Mouse (Mus musculus): ENCODE data around the gene Afap1l2. TPM values are rescaled to one million over a fixed set of nuclear protein-coding genes. Genes with fewer than 3 reads are reported as not detected.

Afap1l2 gene
- polyA plus RNA-seq (2015; fragmentation: Nextera tagmentation; extraction: Ambion mirVana): 2.7 and 2.8 TPM in 2 replicates

DNA sequence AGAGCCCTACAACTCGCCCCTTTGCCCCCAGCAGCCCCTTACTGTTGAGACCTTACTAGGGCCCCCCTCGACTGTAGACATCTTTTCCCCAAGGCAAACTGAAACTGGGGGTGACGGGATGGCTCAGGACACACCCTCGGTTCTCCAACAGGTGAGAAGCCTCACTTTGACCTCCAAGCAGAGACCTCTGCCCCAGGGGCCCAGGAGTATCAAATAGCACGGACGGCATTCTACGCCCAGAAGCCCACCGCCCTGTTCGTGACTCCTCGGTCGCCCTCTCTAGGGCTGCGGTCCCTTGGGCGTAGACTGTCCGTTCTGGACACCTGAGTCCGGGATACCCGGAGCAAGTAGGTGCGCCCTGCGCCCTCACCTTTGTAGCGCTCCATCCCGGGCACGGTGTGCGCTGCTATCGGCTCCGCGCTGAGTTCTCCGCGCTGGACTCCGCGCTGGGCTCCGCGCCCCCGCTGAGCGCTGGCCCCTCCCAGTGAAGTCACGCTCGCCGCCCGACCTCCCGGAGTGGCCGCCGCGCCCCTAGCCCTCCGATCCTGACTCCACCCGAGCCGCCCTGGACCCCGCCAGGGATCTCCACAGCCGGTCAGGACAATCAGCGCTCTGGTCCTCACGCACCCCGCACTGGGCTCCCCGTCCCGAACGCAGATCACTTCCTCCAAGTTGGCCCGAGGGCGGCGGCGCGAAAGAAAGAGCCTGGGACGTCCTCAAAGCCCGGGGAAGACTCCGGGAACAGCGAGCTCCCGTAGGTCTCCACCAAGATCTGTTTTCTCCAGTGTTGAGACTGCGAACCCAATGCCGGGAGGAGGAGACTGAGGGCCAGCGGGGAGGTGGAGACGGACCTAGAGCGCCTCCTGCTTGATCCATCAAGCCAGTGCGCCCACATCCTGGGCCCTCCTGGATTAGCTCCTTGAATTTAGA is at the start of gene Afap1l2:
Gene Afap1l2 (minus strand): TSS at position 448 of the 930 bp plus-strand sequence.
- Histone ChIP-seq H3K27ac (no peak within 1 kb of the TSS), H3K36me3 (ENCODE audit: poor library complexity, severe bottlenecking) (no peaks in the 10 kb centered on the region), H3K4me3 (peak within 1 kb of the TSS; percentile 46), H3K27me3 (peaks cover 39% of the 10 kb centered on the region), H3K9ac (peak within 1 kb of the TSS; percentile 61), H3K4me2 (peak within 1 kb of the TSS; percentile 79), H3K9me3 (replicated peaks) (no peaks in the 10 kb centered on the region), H3K4me1 (peaks cover 22% of the 10 kb centered on the region)
- 2% methylated on average over 68 of the region's 68 CpGs for WGBS
- ATAC-seq: peak; percentile 51

DNA sequence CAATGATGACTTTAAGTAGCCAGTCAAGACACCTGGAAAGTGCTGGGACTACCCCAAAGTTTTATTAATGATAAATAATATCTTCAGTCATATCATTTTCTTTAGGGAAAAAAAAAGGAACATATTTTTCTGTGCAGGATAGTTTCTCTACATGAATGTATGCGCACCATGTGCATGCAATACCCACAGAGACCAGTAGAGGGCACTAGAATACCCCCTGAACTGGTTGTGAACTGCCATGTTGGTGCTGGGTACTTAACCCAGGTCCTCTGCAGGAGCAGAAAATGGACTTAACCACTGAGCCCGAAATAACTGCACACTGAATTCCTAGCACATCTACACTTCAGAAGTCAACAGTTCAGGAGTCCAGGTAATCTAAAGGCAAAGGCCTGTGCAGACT is 49.5 kb upstream of the Afap1l2 start:
- 95% methylated on average over 2 of the region's 2 CpGs for WGBS
- ATAC-seq: no peak

DNA sequence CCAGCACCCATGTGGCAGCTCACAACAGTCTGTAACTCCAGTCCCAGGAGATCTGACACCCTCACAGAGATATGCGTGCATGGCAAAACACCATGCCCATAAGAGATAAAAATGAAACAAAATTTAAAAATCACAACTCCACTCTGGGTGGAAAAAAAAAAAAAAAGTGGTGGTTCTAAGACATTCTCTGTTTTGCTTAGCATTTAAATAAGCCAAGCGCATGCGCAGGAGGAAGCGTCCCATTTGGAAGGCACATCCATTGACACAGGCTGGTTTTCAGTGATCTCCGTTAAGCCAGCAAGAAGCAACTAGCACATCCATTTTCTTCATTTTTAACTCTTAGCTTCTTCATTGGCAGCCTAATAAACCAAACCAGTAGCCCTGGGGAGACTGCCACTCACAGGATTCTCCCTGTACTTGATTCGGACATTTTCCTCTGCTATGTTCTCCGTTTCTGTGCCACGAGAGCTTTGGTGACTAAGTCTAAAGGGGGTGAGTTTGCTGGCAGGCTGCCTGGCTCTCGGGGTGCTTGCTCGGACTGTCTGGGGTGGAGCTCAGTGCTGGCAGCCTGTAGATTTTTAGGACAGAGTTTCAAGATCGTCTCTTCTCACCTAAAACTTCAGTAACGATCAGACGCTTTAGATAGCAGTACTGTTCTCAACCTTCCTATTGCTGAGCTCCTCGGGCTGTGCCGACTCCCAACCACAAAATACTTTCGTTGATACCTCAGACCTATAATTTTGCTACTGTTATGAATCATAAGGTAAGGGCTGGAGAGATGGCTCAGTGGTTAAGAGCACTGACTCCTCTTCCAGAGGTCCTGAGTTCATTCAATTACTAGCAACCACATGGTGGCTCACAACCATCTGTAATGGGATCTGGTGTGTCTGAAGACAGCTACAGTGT is 47.4 kb upstream of the Afap1l2 start:
- Histone ChIP-seq H3K27ac (no peak overlapping the region), H3K4me3 (no peak overlapping the region), H3K9ac (no peak overlapping the region), H3K4me2 (no peak overlapping the region), H3K4me1 (no peaks in the 10 kb centered on the region), H3K36me3 (ENCODE audit: poor library complexity, severe bottlenecking) (peaks cover 8% of the 10 kb centered on the region), H3K27me3 (no peaks in the 10 kb centered on the region), H3K9me3 (replicated peaks) (peaks cover 4% of the 10 kb centered on the region)
- 91% methylated on average over 16 of the region's 16 CpGs for WGBS
- no peak for ATAC-seq

More for the DNA sequence above, 49.5 kb upstream of the Afap1l2 start:
- peaks cover 4% of the 10 kb centered on the region for H3K9me3 ChIP-seq (replicated peaks)
- no peak overlapping the region for H3K4me2 ChIP-seq
- H3K4me3 ChIP-seq: no peak overlapping the region
- no peaks in the 10 kb centered on the region for H3K4me1 ChIP-seq
- H3K9ac ChIP-seq: no peak overlapping the region
- no peaks in the 10 kb centered on the region for H3K27me3 ChIP-seq
- H3K36me3 ChIP-seq (ENCODE audit: poor library complexity, severe bottlenecking): peaks cover 10% of the 10 kb centered on the region
- no peak overlapping the region for H3K27ac ChIP-seq

DNA sequence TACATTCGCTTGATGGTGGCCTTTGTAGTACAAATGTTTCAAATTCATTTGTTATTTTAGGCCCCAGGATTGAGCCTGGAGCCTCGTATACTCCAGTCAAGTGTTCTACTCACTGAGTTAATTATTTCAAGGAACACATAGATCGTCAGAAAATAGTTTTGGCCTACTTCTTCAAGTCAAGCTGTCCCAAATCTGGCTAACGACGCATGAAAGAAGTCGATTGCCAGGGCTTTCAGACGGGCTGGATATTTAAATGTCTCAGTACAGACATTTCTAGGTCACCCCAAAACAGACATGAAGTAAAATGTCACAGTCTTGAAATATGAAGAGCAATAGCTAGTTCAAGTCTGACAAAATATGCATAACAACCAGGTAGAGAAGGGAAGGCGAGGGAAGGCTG is 44.9 kb upstream of the Afap1l2 start:
- Histone ChIP-seq H3K4me3 (no peak overlapping the region), H3K4me1 (peaks cover 9% of the 10 kb centered on the region), H3K27me3 (no peaks in the 10 kb centered on the region), H3K27ac (no peak overlapping the region), H3K9ac (no peak overlapping the region), H3K9me3 (replicated peaks) (peaks cover 4% of the 10 kb centered on the region), H3K4me2 (no peak overlapping the region), H3K36me3 (ENCODE audit: poor library complexity, severe bottlenecking) (peaks cover 5% of the 10 kb centered on the region)
- ATAC-seq: no peak
- 68% methylated on average over 8 of the region's 8 CpGs for WGBS

DNA sequence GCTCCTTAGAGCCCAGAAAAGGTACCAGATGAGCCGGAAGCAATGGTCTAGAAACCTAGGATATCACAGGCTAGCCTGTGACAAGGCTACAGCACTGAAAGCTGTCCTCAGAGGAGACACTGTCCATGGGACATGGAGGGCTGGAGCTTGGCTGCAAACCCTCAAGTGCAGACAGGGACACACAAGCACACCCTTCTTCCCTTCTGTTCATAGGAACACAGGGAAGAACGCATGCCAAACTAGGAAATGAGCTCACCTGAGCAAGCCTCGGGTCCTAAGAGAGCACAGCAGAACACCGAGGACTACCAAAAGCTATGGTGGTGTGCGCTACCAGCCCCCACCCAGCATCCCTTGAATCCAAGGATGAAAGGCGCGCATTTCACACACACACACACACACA is 44.0 kb upstream of the Afap1l2 start:
- no peak overlapping the region for H3K4me2 ChIP-seq
- no peak overlapping the region for H3K9ac ChIP-seq
- no peak overlapping the region for H3K27ac ChIP-seq
- no peaks in the 10 kb centered on the region for H3K36me3 ChIP-seq (ENCODE audit: poor library complexity, severe bottlenecking)
- WGBS: 86% methylated on average over 7 of the region's 7 CpGs
- H3K4me1 ChIP-seq: peaks cover 9% of the 10 kb centered on the region
- H3K9me3 ChIP-seq (replicated peaks): no peaks in the 10 kb centered on the region
- no peak overlapping the region for H3K4me3 ChIP-seq
- H3K27me3 ChIP-seq: no peaks in the 10 kb centered on the region
- ATAC-seq: no peak

DNA sequence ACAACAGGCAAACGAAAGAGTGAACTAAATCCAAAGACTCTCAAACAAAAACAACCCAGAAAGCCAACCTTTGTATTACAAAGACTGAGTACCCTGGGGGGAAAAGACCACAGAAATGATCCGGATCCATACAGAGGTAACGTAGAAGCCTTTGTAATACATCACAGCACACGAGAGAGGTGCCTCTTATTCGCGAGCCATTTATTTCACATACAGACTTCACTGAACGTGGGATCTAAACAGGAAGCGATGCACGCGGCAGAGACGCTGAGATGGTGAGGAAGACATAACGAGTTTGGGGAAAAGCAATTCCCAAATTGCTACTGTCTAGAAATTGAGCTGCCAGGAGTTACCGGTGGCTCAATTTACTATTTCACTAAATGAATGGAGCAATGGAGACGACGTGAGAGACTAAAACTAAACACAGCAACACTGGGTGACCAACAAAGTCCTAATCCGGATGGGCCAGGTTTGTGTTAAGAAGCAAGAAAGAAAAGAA is 41.6 kb upstream of the Afap1l2 start:
- Histone ChIP-seq H3K27ac (no peak overlapping the region), H3K36me3 (ENCODE audit: poor library complexity, severe bottlenecking) (no peaks in the 10 kb centered on the region)

DNA sequence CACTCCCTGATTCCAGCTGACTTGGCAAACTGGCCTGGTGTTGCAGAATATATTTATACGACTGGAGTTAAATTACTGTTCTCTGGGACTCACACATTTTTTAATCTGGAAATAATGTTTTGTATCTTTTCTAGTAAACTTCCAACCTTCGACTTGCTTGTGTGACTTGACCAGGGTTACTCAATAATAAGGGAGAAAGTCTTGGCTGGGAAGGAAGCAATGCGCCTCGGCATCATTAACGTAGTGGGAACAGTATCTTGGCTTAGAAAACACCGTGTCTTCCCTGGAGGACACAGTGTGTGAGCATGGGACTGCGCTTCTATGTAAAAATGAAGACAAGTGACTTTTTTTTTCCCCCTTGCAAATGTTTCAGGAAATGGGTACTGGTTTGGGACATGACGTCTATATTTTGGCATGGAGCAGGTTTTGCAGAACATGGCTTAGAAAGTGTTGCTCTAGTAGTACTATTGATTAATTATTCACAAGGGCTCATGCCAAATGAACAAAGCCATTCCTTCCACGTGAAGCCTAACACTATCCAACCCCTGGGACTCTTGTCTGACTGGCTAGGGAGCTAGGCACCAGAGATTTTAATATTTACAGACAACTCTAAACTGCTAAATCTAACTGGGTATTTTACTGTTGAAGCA is 39.8 kb upstream of the Afap1l2 start:
- no peak overlapping the region for H3K27ac ChIP-seq
- H3K4me1 ChIP-seq: peaks cover 9% of the 10 kb centered on the region
- no peak for ATAC-seq
- no peak overlapping the region for H3K4me2 ChIP-seq
- no peaks in the 10 kb centered on the region for H3K27me3 ChIP-seq
- H3K9me3 ChIP-seq (replicated peaks): no peaks in the 10 kb centered on the region
- no peak overlapping the region for H3K9ac ChIP-seq
- H3K4me3 ChIP-seq: no peak overlapping the region
- no peaks in the 10 kb centered on the region for H3K36me3 ChIP-seq (ENCODE audit: poor library complexity, severe bottlenecking)
- WGBS: 85% methylated on average over 9 of the region's 9 CpGs

More for the DNA sequence above, 41.6 kb upstream of the Afap1l2 start:
- 23% methylated on average over 16 of the region's 16 CpGs for WGBS
- Histone ChIP-seq H3K27me3 (no peaks in the 10 kb centered on the region), H3K4me2 (no peak overlapping the region), H3K9ac (0 out of 2 replicates have a peak overlapping the region, but pooled peaks have one; percentile 30), H3K4me1 (peaks cover 9% of the 10 kb centered on the region), H3K4me3 (no peak overlapping the region), H3K9me3 (replicated peaks) (no peaks in the 10 kb centered on the region)
- no peak for ATAC-seq

DNA sequence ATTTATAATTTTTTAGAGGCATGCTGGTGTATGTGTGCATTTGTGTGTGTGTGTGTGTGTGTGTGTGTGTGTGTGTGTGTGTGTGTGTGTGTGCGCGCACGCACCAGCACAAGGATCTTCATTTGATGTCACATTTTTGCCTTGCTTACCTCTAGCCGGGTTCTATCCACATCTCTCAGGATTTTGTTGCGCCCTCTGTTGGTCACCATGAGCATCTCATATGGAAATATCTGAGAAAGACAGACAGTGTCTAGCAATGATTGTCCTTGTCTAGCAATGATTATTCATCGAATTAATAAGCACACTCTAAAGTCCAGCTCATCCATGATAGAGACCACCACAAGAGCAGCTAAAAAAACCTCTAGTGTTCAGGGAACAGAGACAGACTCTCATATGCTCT is 31.2 kb upstream of the Afap1l2 start:
- Histone ChIP-seq H3K36me3 (ENCODE audit: poor library complexity, severe bottlenecking) (peaks cover 3% of the 10 kb centered on the region; the same call in 1 of the 2 replicates), H3K27ac (no peak overlapping the region), H3K4me2 (no peak overlapping the region), H3K9me3 (replicated peaks) (no peaks in the 10 kb centered on the region), H3K27me3 (no peaks in the 10 kb centered on the region), H3K4me3 (no peak overlapping the region), H3K4me1 (no peaks in the 10 kb centered on the region), H3K9ac (no peak overlapping the region)
- 64% methylated on average over 6 of the region's 6 CpGs for WGBS
- ATAC-seq: no peak

DNA sequence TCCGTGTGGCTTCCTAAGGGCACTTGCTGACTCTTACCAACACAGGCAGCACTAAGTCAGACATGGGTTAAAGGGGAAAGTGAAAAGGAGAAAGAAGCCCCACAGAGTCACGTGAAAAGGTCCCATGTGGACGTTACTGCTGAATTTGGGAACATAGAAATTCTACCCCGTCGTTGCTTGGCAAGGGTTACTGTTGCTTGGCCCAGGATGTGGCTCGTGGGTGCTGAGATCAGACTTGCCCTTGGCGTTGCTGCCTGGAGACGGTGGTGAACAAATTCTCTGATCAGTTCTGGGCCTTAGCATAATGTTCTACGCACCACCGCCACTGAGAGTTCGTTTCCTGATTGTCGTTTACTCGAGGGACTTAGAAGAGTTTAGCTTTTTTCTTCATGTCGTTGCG is 28.8 kb upstream of the Afap1l2 start:
- no peak overlapping the region for H3K4me2 ChIP-seq
- no peak overlapping the region for H3K27ac ChIP-seq
- peaks cover 3% of the 10 kb centered on the region; the same call in 1 of the 2 replicates for H3K36me3 ChIP-seq (ENCODE audit: poor library complexity, severe bottlenecking)
- 88% methylated on average over 15 of the region's 15 CpGs for WGBS
- H3K27me3 ChIP-seq: no peaks in the 10 kb centered on the region
- no peaks in the 10 kb centered on the region for H3K9me3 ChIP-seq (replicated peaks)
- no peak overlapping the region for H3K9ac ChIP-seq
- no peak overlapping the region for H3K4me3 ChIP-seq
- no peak for ATAC-seq
- no peaks in the 10 kb centered on the region for H3K4me1 ChIP-seq

DNA sequence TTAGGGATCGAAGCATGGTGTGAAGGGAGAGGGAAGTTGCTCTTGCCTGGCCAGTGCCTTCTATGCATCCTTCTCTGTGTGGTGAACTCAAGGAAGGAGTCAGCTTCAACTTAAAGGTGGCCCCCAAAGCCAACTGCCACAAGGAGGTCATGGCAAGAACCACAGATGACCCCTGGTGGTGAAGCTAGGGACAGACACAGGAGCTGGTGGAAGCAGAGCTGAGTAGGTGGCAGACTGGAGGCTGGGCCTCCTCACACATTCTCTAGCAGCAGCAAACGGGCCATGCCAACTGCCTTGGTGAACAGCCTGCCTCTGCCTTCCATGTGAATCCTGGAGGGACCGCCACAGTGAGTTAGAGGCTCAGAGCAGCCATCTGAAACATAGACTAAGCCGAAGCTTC is 23.6 kb upstream of the Afap1l2 start:
- Histone ChIP-seq H3K9me3 (replicated peaks) (no peaks in the 10 kb centered on the region), H3K36me3 (ENCODE audit: poor library complexity, severe bottlenecking) (no peaks in the 10 kb centered on the region), H3K4me1 (no peaks in the 10 kb centered on the region), H3K27me3 (no peaks in the 10 kb centered on the region), H3K27ac (no peak overlapping the region), H3K4me2 (no peak overlapping the region), H3K9ac (no peak overlapping the region), H3K4me3 (no peak overlapping the region)
- ATAC-seq: no peak
- 74% methylated on average over 4 of the region's 4 CpGs for WGBS

DNA sequence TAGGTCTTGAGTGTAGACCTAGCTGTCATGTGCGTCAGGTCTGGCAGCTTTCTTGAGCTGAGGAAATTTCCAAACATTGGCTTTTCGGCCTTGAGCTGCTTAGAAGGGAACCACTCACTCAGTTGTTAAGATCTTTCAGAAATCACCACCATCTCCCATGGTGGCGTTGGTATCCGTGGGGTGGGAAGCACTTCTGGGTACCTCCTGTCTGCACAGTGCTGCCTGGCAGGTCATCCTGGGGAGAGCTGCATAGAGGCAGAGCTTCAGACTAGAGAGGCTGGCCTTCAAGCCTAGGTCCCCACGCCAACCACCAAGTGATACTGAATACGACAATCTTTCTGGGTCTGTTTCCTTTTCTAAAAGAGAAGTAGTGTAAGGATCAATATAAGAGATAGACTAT is 21.4 kb upstream of the Afap1l2 start:
- no peaks in the 10 kb centered on the region for H3K27me3 ChIP-seq
- no peak for ATAC-seq
- H3K9ac ChIP-seq: no peak overlapping the region
- WGBS: 97% methylated on average over 6 of the region's 6 CpGs
- H3K36me3 ChIP-seq (ENCODE audit: poor library complexity, severe bottlenecking): no peaks in the 10 kb centered on the region
- H3K27ac ChIP-seq: no peak overlapping the region
- H3K9me3 ChIP-seq (replicated peaks): no peaks in the 10 kb centered on the region
- H3K4me2 ChIP-seq: no peak overlapping the region
- H3K4me1 ChIP-seq: no peaks in the 10 kb centered on the region
- H3K4me3 ChIP-seq: no peak overlapping the region
